Mouse (Mus musculus): ENCODE measurements around the gene Fance. TPM values are rescaled to one million over a fixed set of nuclear protein-coding genes. Genes with fewer than 3 reads are reported as not detected.
"Not testable (repeated sequence)": the region's sequence is repeated elsewhere in the genome, so short reads cannot be mapped to it uniquely, and the experiment has no call there.

The Fance gene
- polyA plus RNA-seq, 2 experiments = 28.3 to 30.8 TPM

DNA sequence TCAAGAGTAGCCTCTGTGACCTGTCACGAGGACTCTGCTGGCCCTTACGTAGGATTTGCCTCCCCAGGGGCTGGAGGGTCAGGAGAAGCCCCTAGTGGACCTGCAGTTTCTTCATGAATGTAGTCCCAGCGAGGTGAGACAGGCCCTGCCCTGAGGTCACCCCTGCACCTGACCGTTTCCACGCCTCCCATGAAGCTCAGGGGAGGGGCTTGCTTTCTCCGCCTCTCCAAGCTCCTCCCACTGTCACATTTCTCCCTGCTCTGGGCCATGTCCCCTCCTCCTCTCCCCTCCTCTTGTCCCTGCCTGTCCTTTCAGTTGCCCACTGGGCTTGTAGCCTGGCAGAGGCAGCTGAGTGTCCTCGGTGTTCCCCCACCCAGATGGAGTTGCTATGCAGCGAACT, 3.8 kb downstream of the Fance start:
- Histone ChIP-seq H3K27ac (replicated peaks; ENCODE audit: low read depth, low read length) (no peak overlapping the region), H3K36me3 (ENCODE audit: control insufficient read depth, insufficient read depth, low read length) (peaks cover 58% of the 10 kb centered on the region)
- WGBS = 58% methylated on average over 8 of the region's 8 CpGs

DNA sequence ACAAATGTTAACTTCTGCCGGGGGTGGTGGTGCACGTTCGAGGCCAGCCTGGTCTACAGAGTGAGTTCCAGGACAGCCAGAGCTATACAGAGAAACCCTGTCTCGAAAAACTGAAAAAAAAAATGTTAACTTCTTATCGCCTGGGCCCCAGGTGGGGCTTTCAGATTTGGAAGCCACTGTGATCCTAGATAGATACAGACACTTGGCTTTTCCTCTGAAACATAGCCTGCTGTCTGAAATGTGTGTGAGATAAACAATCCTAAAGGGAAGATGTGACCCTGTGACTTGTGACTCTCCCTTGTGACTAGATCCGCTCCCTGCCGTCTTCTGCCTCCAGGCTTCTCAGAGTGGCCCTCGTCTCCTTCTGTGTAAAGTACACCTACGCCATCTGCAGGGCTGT, 4.4 kb downstream of the Fance start:
- Histone ChIP-seq H3K4me2 (replicated peaks; ENCODE audit: low read depth, low read length, severe bottlenecking) (no peak overlapping the region), H3K36me3 (ENCODE audit: control insufficient read depth, insufficient read depth, low read length) (peaks cover 64% of the 10 kb centered on the region), H3K4me1 (ENCODE audit: control insufficient read depth, insufficient read depth, low read length) (peaks cover 11% of the 10 kb centered on the region; the same call in 1 of the 2 replicates), H3K27ac (replicated peaks; ENCODE audit: low read depth, low read length) (no peak overlapping the region), H3K27me3 (ENCODE audit: control insufficient read depth, insufficient read depth, low read length) (no peaks in the 10 kb centered on the region), H3K9me3 (ENCODE audit: control insufficient read depth, low read length) (no peaks in the 10 kb centered on the region), H3K9ac (ENCODE audit: low read depth, low read length, severe bottlenecking) (no peak overlapping the region), H3K4me3 (replicated peaks; ENCODE audit: low read length) (no peak overlapping the region)
- 88% methylated on average over 9 of the region's 9 CpGs for WGBS
- ATAC-seq (ENCODE audit: low FRiP score, low read depth) (no peak), DNase-seq (ENCODE audit: low spot score) (no peak)
- TF ChIP-seq POLR2A (IDR thresholded peaks at IDR 0.05; ENCODE audit: borderline replicate concordance, extremely low read depth, insufficient read depth, insufficient read length) = no peak

More for the DNA sequence above, 3.8 kb downstream of the Fance start:
- no peaks in the 10 kb centered on the region for H3K9me3 ChIP-seq (ENCODE audit: control insufficient read depth, low read length)
- DNase-seq (ENCODE audit: low spot score) = no peak
- H3K9ac ChIP-seq (ENCODE audit: low read depth, low read length, severe bottlenecking) = no peak overlapping the region
- peaks cover 11% of the 10 kb centered on the region; the same call in 1 of the 2 replicates for H3K4me1 ChIP-seq (ENCODE audit: control insufficient read depth, insufficient read depth, low read length)
- ATAC-seq (ENCODE audit: low FRiP score, low read depth) = no peak
- no peak overlapping the region for H3K4me3 ChIP-seq (replicated peaks; ENCODE audit: low read length)
- no peak overlapping the region for H3K4me2 ChIP-seq (replicated peaks; ENCODE audit: low read depth, low read length, severe bottlenecking)
- H3K27me3 ChIP-seq (ENCODE audit: control insufficient read depth, insufficient read depth, low read length) = no peaks in the 10 kb centered on the region
- no peak for TF ChIP-seq POLR2A (IDR thresholded peaks at IDR 0.05; ENCODE audit: borderline replicate concordance, extremely low read depth, insufficient read depth, insufficient read length)

DNA sequence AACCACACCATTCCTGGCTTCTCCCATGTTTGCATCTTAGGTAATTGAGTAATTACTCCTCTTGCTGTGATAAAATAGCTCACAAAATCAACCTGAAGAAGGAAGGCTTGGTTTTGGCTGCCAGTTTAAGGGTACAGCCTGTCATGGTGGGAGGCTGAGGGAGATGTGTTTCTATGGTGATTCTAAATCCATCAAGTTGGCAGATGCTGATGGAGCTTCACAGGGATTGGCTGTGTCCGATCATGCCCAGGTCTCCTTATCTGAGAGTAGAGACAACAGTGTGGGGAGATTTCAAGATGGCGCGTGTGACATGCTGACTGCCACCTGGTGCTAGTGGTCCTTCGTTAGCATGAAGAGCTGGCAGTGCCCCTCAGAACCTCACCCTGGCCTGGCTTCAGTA, 8.4 kb downstream of the Fance start:
- 93% methylated on average over 4 of the region's 4 CpGs for WGBS
- H3K27ac ChIP-seq (replicated peaks; ENCODE audit: low read depth, low read length) = no peak overlapping the region
- H3K4me2 ChIP-seq (replicated peaks; ENCODE audit: low read depth, low read length, severe bottlenecking) = no peak overlapping the region
- no peak overlapping the region for H3K4me3 ChIP-seq (replicated peaks; ENCODE audit: low read length)
- H3K36me3 ChIP-seq (ENCODE audit: control insufficient read depth, insufficient read depth, low read length) = peaks cover 61% of the 10 kb centered on the region
- no peaks in the 10 kb centered on the region for H3K27me3 ChIP-seq (ENCODE audit: control insufficient read depth, insufficient read depth, low read length)
- no peaks in the 10 kb centered on the region; the same call in 1 of the 2 replicates for H3K9me3 ChIP-seq (ENCODE audit: control insufficient read depth, low read length)
- H3K9ac ChIP-seq (ENCODE audit: low read depth, low read length, severe bottlenecking) = no peak overlapping the region
- no peak for ATAC-seq (ENCODE audit: low FRiP score, low read depth)
- no peak for TF ChIP-seq POLR2A (IDR thresholded peaks at IDR 0.05; ENCODE audit: borderline replicate concordance, extremely low read depth, insufficient read depth, insufficient read length)
- H3K4me1 ChIP-seq (ENCODE audit: control insufficient read depth, insufficient read depth, low read length) = no peaks in the 10 kb centered on the region
- no peak for DNase-seq (ENCODE audit: low spot score)

DNA sequence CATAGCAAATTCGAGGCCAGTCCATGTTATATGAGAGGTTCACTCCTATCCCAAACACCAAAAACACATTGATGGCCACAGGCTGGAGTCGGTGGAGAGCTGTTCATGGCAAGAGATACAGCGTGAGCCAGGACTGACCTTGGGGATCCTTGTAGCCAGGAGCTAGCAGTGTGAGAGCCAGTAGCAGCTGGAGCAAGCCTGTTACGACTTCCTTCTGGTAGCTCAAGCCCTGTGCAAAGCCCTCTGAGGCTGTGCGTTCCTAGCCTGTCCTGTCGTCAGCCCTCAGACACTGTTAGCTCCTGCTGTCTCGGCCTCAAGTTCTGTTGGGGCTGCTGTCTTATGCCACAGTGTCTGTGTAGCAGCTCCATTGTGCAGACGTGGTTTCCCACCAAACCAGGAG, 10.5 kb downstream of the Fance start:
- no peaks in the 10 kb centered on the region; the same call in 1 of the 2 replicates for H3K9me3 ChIP-seq (ENCODE audit: control insufficient read depth, low read length)
- H3K9ac ChIP-seq (ENCODE audit: low read depth, low read length, severe bottlenecking) = no peak overlapping the region
- DNase-seq (ENCODE audit: low spot score) (no peak), ATAC-seq (ENCODE audit: low FRiP score, low read depth) (no peak)
- no peak overlapping the region for H3K27ac ChIP-seq (replicated peaks; ENCODE audit: low read depth, low read length)
- H3K36me3 ChIP-seq (ENCODE audit: control insufficient read depth, insufficient read depth, low read length) = peaks cover 43% of the 10 kb centered on the region
- H3K27me3 ChIP-seq (ENCODE audit: control insufficient read depth, insufficient read depth, low read length) = no peaks in the 10 kb centered on the region
- 91% methylated on average over 8 of the region's 8 CpGs for WGBS
- peaks cover 9% of the 10 kb centered on the region for H3K4me1 ChIP-seq (ENCODE audit: control insufficient read depth, insufficient read depth, low read length)
- no peak overlapping the region for H3K4me3 ChIP-seq (replicated peaks; ENCODE audit: low read length)
- TF ChIP-seq POLR2A (IDR thresholded peaks at IDR 0.05; ENCODE audit: borderline replicate concordance, extremely low read depth, insufficient read depth, insufficient read length) = no peak
- no peak overlapping the region for H3K4me2 ChIP-seq (replicated peaks; ENCODE audit: low read depth, low read length, severe bottlenecking)

DNA sequence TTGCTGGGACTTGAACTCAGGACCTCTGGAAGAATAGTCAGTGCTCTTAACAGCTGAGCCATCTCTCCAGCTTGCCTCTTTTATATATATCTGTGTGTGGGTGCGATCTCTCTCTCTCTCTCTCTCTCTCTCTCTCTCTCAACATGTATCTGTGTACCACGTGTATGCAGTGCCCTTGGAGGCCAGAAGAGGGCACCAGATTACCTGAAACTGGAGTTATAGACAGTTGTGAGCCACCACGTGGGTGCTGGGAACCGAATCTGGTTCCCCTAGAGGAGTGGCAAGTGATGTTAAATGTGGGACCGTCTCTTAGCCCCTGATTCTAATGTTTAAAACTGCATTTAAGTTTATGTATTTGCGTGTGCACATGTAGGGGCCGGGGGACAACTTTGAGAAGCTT, 11.1 kb downstream of the Fance start:
- DNase-seq (ENCODE audit: low spot score); H3K9me3 ChIP-seq (ENCODE audit: control insufficient read depth, low read length); H3K4me2 ChIP-seq (replicated peaks; ENCODE audit: low read depth, low read length, severe bottlenecking); H3K27ac ChIP-seq (replicated peaks; ENCODE audit: low read depth, low read length); H3K4me3 ChIP-seq (replicated peaks; ENCODE audit: low read length); H3K4me1 ChIP-seq (ENCODE audit: control insufficient read depth, insufficient read depth, low read length); ATAC-seq (ENCODE audit: low FRiP score, low read depth); H3K27me3 ChIP-seq (ENCODE audit: control insufficient read depth, insufficient read depth, low read length); H3K9ac ChIP-seq (ENCODE audit: low read depth, low read length, severe bottlenecking): not testable (repeated sequence)
- H3K36me3 ChIP-seq (ENCODE audit: control insufficient read depth, insufficient read depth, low read length) = peaks cover 43% of the 10 kb centered on the region
- WGBS = 96% methylated on average over 7 of the region's 7 CpGs

DNA sequence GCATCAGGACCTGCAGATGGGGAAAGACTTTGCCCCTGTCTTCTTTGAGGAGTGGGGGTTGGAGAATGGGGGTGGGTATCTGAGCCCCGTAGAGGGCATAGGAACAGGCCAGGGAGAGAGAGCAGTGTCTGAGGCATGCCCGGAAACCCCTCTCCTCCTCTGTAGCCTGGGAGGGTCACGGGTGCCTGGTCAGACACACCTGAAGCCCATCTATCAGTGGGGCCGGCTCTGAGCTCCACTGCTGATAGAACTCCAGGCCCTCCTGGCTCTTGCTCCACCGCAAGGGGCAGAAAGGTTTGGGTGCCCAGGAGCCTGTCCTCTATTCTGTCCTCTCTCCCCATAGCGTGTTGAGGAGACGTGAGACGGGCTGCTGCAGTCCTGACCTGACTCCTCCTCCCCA, 12.4 kb downstream of the Fance start:
- Histone ChIP-seq H3K4me2 (replicated peaks; ENCODE audit: low read depth, low read length, severe bottlenecking) (no peak overlapping the region), H3K27me3 (ENCODE audit: control insufficient read depth, insufficient read depth, low read length) (no peaks in the 10 kb centered on the region), H3K9me3 (ENCODE audit: control insufficient read depth, low read length) (no peaks in the 10 kb centered on the region; the same call in 1 of the 2 replicates), H3K4me3 (replicated peaks; ENCODE audit: low read length) (no peak overlapping the region), H3K36me3 (ENCODE audit: control insufficient read depth, insufficient read depth, low read length) (peaks cover 38% of the 10 kb centered on the region), H3K27ac (replicated peaks; ENCODE audit: low read depth, low read length) (no peak overlapping the region), H3K4me1 (ENCODE audit: control insufficient read depth, insufficient read depth, low read length) (peaks cover 16% of the 10 kb centered on the region), H3K9ac (ENCODE audit: low read depth, low read length, severe bottlenecking) (no peak overlapping the region)
- TF ChIP-seq POLR2A (IDR thresholded peaks at IDR 0.05; ENCODE audit: borderline replicate concordance, extremely low read depth, insufficient read depth, insufficient read length) = no peak
- ATAC-seq (ENCODE audit: low FRiP score, low read depth) = no peak
- no peak for DNase-seq (ENCODE audit: low spot score)
- 87% methylated on average over 8 of the region's 8 CpGs for WGBS
